Mouse (Mus musculus) heart, embryonic 13.5 days (tissue): ENCODE data around the gene Dtx3. TPM values are rescaled to one million over a fixed set of nuclear protein-coding genes. Genes with fewer than 3 reads are reported as not detected.
"Not testable (repeated sequence)": the region's sequence is repeated elsewhere in the genome, so short reads cannot be mapped to it uniquely, and the experiment has no call there.

ENCODE experiments used
- ATAC-seq: fragments of 200-750 bp; cut with Nextera tagmentation; 2 replicates; pipeline ENCODE4 v1.8.0; 2017; ENCODE audit warnings: moderate TSS enrichment; ENCODE audit not compliant: insufficient number of reproducible peaks, low FRiP score, low TSS enrichment; ENCODE audit errors: extremely low read depth
- H3K27ac ChIP-seq: fragments of 300-500 bp; sonication (generic); replicated peaks from 2 replicates; pipeline ENCODE4 v1.5.1; 2015; ENCODE audit warnings: moderate library complexity, mild to moderate bottlenecking, inconsistent platforms
- H3K27me3 ChIP-seq: fragments of 300-500 bp; sonication (generic); replicated peaks from 2 replicates; pipeline ENCODE4 v1.6.1; 2015; ENCODE audit warnings: mild to moderate bottlenecking, inconsistent platforms
- H3K36me3 ChIP-seq: fragments of 300-500 bp; sonication (generic); 2 replicates; pipeline ENCODE4 v1.6.1; 2015; ENCODE audit warnings: mild to moderate bottlenecking, inconsistent platforms
- H3K4me1 ChIP-seq: fragments of 300-500 bp; sonication (generic); 2 replicates; pipeline ENCODE4 v1.6.1; 2015; ENCODE audit warnings: inconsistent platforms
- H3K4me2 ChIP-seq: fragments of 300-500 bp; sonication (generic); 2 replicates; pipeline ENCODE4 v1.6.1; 2015; ENCODE audit warnings: inconsistent platforms, mild to moderate bottlenecking, moderate library complexity
- H3K4me3 ChIP-seq: fragments of 300-500 bp; sonication (generic); 2 replicates; pipeline ENCODE4 v1.5.1; 2015; ENCODE audit warnings: moderate library complexity, mild to moderate bottlenecking, inconsistent platforms
- H3K9ac ChIP-seq: fragments of 300-500 bp; sonication (generic); 2 replicates; pipeline ENCODE4 v1.6.1; 2015; ENCODE audit warnings: inconsistent platforms, mild to moderate bottlenecking, moderate library complexity
- H3K9me3 ChIP-seq: fragments of 300-500 bp; sonication (generic); 2 replicates; pipeline ENCODE4 v1.6.1; 2016; ENCODE audit warnings: inconsistent platforms
- WGBS: fragments of 180-500 bp; shearing (Covaris S2); methylation state at CpG from one replicate; pipeline ENCODE4 v1.1.7; 2015; ENCODE audit warnings: mixed read lengths; 5-methylcytosine and 5-hydroxymethylcytosine counted together
- polyA plus RNA-seq: library from polyadenylated mRNA; unstranded; fragments of >200 nt; fragmentation: Nextera tagmentation; extraction: Ambion mirVana; gene quantifications from 2 replicates; pipeline ENCODE4 v1.2.1, GENCODE M21; 2015

Gene Dtx3
- polyA plus RNA-seq, 1 experiment from 2014 or later, result 65.2 TPM

DNA sequence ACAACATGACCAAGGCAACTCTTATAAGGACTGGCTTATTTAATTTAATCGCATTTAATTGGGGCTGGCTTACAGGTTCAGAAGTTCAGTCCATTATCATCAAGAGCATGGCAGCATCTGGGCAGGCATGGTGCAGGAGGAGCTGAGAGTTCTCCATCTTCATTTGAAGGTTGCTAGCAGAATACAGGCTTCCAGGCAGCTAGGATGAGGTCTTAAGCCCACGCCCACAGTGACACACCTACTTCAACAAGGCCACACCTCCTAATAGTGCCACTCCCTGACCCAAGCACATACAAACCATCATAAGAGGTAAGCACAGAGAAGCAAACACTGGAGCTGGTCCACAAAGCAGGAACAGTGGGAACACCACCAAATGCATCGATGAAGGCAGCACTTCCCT is 44.3 kb downstream of the Dtx3 start:
- ATAC-seq, H3K36me3 ChIP-seq, H3K9me3 ChIP-seq, H3K4me2 ChIP-seq, H3K27me3 ChIP-seq, H3K9ac ChIP-seq, H3K27ac ChIP-seq, H3K4me1 ChIP-seq, H3K4me3 ChIP-seq: not testable (repeated sequence)
- WGBS, result 81% methylated on average over 3 of the region's 3 CpGs

DNA sequence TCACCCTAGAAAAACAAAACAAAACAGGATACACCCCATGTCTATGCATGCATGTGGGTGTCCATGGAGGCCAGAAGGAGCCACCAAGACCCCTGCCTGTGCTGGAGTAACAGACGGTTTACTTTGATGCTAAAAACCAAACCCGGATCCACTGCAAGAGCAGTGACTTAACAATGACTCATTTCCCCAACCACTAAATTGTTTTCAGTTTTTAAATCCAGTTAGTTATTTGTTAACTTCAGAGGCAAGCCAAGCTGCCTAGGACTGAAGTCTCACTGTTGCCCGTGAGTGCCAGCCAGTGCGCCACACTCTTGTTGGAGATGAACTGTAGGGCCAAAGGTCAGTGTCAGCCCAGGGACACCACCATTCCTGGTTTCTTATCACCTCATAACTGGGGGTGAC is 45.1 kb downstream of the Dtx3 start:
- H3K9me3 ChIP-seq, result 0 out of 2 replicates have a peak, but pooled peaks cover 5% of the 10 kb centered on the region
- H3K4me1 ChIP-seq, result no peaks in the 10 kb centered on the region
- H3K27ac ChIP-seq, result no peak overlapping the region
- no peak overlapping the region for H3K4me3 ChIP-seq
- no peak for ATAC-seq
- H3K36me3 ChIP-seq, result no peaks in the 10 kb centered on the region
- no peaks in the 10 kb centered on the region; the same call in 1 of the 2 replicates for H3K27me3 ChIP-seq
- WGBS, result 71% methylated on average over 4 of the region's 4 CpGs
- H3K4me2 ChIP-seq, result no peak overlapping the region
- H3K9ac ChIP-seq, result no peak overlapping the region

DNA sequence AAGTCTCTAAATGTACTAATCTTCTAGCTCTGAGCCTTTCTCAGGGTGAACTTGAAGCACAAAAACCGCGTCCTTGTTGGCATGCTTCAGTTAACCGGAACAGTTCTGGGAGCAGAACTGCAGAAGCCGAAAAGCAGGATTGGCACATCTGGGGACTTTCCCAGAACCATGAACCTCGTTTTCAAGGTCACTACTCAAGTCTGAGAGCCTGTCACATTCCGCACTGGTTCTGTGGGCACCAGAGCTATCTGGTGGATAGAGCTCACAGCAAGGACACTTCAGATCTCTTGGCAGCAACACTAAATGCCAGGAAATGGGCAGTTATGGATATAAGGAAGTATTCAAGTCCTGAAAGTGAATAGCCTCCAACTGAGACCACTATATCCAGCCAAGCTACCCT is 48.4 kb downstream of the Dtx3 start:
- Histone ChIP-seq H3K9me3 (0 out of 2 replicates have a peak, but pooled peaks cover 4% of the 10 kb centered on the region), H3K36me3 (no peaks in the 10 kb centered on the region), H3K27me3 (no peaks in the 10 kb centered on the region; the same call in 1 of the 2 replicates), H3K4me1 (no peaks in the 10 kb centered on the region), H3K4me2 (no peak overlapping the region), H3K27ac (no peak overlapping the region), H3K4me3 (no peak overlapping the region), H3K9ac (no peak overlapping the region)
- no peak for ATAC-seq
- WGBS, result 70% methylated on average over 6 of the region's 6 CpGs

DNA sequence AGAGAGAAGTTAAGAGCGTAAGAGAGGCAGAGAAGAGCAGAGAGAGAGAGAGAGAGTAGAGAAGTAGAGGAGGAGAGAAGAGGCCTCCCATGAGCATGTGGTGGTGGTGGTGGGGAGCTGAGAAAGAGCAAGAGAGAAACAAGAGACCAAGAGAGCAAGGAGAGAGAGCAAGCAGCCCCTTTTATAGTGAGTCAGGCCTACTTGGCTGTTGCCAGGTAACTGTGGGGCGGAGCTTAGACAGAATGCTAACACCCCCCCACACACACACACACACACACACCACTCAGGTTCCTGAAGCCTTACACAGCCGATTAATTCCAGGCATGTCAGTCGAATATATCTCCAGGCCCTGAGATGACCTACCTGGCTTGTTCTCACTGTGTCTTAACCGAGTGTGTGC is 50.2 kb downstream of the Dtx3 start:
- Histone ChIP-seq H3K27me3 (no peaks in the 10 kb centered on the region; the same call in 1 of the 2 replicates), H3K4me2 (no peak overlapping the region), H3K4me1 (no peaks in the 10 kb centered on the region), H3K36me3 (no peaks in the 10 kb centered on the region), H3K27ac (no peak overlapping the region), H3K9me3 (0 out of 2 replicates have a peak, but pooled peaks cover 4% of the 10 kb centered on the region), H3K9ac (no peak overlapping the region), H3K4me3 (no peak overlapping the region)
- ATAC-seq, result no peak
- WGBS, result 58% methylated on average over 5 of the region's 5 CpGs

DNA sequence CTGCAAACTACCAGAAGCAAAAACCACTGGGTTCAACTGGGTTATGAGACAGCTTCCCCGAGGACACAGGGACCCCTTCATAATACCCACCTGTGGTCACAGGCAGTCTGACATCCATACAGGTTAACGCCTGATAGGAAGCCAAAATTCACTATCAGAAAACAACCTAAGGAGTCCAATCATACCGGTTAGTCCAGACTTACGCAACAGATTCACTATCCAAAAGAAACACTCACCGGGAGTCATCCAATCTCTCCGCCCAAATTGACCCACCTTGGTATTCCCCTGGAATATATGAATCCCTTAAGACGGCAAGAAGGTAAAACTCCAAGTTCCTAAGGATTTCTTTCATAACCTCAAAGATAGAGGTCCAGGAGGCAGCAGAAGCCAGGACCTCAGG is 51.0 kb downstream of the Dtx3 start:
- no peaks in the 10 kb centered on the region for H3K27me3 ChIP-seq
- no peaks in the 10 kb centered on the region for H3K4me1 ChIP-seq
- no peak overlapping the region for H3K9ac ChIP-seq
- WGBS, result 84% methylated on average over 7 of the region's 7 CpGs
- H3K4me2 ChIP-seq, result no peak overlapping the region
- no peak overlapping the region for H3K4me3 ChIP-seq
- ATAC-seq, result no peak
- no peaks in the 10 kb centered on the region for H3K36me3 ChIP-seq
- H3K27ac ChIP-seq, result no peak overlapping the region
- H3K9me3 ChIP-seq, result 0 out of 2 replicates have a peak, but pooled peaks cover 4% of the 10 kb centered on the region

DNA sequence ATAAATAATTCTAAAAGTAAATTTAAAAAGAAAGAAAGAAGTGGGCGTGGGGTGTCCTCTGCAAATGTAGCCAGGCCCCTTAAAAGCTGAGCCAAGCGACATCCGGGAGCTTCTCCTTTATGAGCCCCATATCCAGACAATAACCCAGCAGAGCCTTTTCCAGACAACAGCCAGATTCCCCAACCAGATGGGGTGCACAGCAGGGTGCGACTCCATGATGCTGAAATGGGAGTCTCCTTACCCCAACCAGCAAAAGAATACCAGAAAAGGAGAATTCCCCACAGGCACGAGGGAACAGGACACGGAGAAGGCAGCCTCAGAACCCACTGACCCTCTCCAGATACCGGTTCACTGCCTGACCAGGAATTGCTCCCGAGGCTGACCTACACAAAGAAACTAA is 52.3 kb downstream of the Dtx3 start:
- H3K27ac ChIP-seq, result no peak overlapping the region
- no peak overlapping the region for H3K4me2 ChIP-seq
- H3K4me1 ChIP-seq, result no peaks in the 10 kb centered on the region
- no peaks in the 10 kb centered on the region for H3K27me3 ChIP-seq
- 0 out of 2 replicates have a peak, but pooled peaks cover 4% of the 10 kb centered on the region for H3K9me3 ChIP-seq
- ATAC-seq, result no peak
- WGBS, result 82% methylated on average over 8 of the region's 8 CpGs
- H3K4me3 ChIP-seq, result no peak overlapping the region
- H3K36me3 ChIP-seq, result no peaks in the 10 kb centered on the region
- no peak overlapping the region for H3K9ac ChIP-seq

DNA sequence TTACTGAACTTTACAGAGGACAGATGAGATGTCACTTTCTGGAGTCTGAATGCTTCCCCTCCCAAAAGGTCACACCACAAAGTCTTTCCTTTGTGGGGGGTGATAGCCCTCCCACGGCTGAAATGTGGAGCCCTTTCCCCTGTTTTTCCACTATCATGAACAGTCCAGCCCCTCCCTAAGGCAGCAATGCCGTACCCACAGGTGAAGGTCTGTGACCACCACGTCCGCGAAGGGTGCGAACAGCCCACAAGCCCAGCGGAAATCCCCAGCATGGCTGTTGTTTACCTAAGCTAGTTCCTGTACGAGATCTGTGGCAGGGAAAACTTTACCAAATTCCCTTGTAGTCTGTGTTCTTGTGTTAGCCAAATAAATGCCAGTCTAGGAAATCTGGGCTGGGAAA is 54.0 kb downstream of the Dtx3 start:
- no peaks in the 10 kb centered on the region for H3K4me1 ChIP-seq
- no peak overlapping the region for H3K4me2 ChIP-seq
- H3K4me3 ChIP-seq, result no peak overlapping the region
- H3K36me3 ChIP-seq, result no peaks in the 10 kb centered on the region
- ATAC-seq, result no peak
- 66% methylated on average over 8 of the region's 8 CpGs for WGBS
- 0 out of 2 replicates have a peak, but pooled peaks cover 4% of the 10 kb centered on the region for H3K9me3 ChIP-seq
- no peak overlapping the region for H3K27ac ChIP-seq
- no peak overlapping the region for H3K9ac ChIP-seq
- no peaks in the 10 kb centered on the region for H3K27me3 ChIP-seq

DNA sequence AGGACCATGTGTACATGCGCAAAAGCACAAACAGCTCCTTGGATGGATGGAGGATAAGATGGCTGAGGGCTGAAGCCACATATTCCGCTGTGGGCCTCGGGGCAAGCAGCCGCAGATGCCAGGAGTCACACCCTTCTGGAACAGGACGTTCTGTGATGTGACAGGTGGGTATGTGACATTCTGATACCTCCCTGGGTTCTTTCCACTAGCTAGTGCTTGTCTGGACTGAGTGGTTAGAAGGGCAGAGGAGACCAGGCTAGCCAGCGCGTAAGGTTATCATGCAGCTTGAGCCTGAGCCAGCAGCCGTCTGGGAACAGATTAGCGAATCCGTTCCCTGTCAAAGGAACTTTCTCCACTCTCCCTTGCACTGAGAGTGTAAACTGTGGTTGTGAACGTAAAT is 54.6 kb downstream of the Dtx3 start:
- no peaks in the 10 kb centered on the region for H3K27me3 ChIP-seq
- ATAC-seq, result no peak
- H3K4me1 ChIP-seq, result no peaks in the 10 kb centered on the region
- WGBS, result 62% methylated on average over 11 of the region's 11 CpGs
- H3K9me3 ChIP-seq, result 0 out of 2 replicates have a peak, but pooled peaks cover 4% of the 10 kb centered on the region
- H3K4me2 ChIP-seq, result no peak overlapping the region
- no peaks in the 10 kb centered on the region for H3K36me3 ChIP-seq
- H3K4me3 ChIP-seq, result no peak overlapping the region
- no peak overlapping the region for H3K27ac ChIP-seq
- H3K9ac ChIP-seq, result no peak overlapping the region

Other genes starting within 250 kb of the Dtx3 start
- 37.1 and 39.6 TPM in 2 replicates for gene Ctdsp2, start 217.0 kb downstream of the Dtx3 start, polyA plus RNA-seq
- 0.17 and 0.21 TPM in 2 replicates for gene Avil, start 195.0 kb downstream of the Dtx3 start, polyA plus RNA-seq
- gene Tsfm, start 164.9 kb downstream of the Dtx3 start, polyA plus RNA-seq, result 86.6 and 92.5 TPM in 2 replicates
- 36.3 and 41.7 TPM in 2 replicates for gene Mettl1, start 154.3 kb downstream of the Dtx3 start, polyA plus RNA-seq
- 0.33 and 0.34 TPM in 2 replicates for gene Eef1akmt3, start 154.2 kb downstream of the Dtx3 start, polyA plus RNA-seq
- 0.10 and 0.21 TPM in 2 replicates for gene Cyp27b1, start 147.5 kb downstream of the Dtx3 start, polyA plus RNA-seq
- gene March9, start 135.5 kb downstream of the Dtx3 start, polyA plus RNA-seq, result 0.12 and 0.18 TPM in 2 replicates
- 1,002 and 1,117 TPM in 2 replicates for gene Cdk4, start 132.2 kb downstream of the Dtx3 start, polyA plus RNA-seq
- gene Tspan31, start 125.5 kb downstream of the Dtx3 start, polyA plus RNA-seq, result 110 and 114 TPM in 2 replicates
- gene Agap2, start 120.4 kb downstream of the Dtx3 start, polyA plus RNA-seq, result not detected in 2 replicates
- gene Os9, start 74.6 kb downstream of the Dtx3 start, polyA plus RNA-seq, result 48.0 and 49.5 TPM in 2 replicates
- 1.2 and 1.7 TPM in 2 replicates for gene B4galnt1, start 30.5 kb downstream of the Dtx3 start, polyA plus RNA-seq
- gene Slc26a10, start 15.1 kb downstream of the Dtx3 start, polyA plus RNA-seq, result 18.0 and 21.5 TPM in 2 replicates
- gene Arhgef25, start 5.6 kb downstream of the Dtx3 start, polyA plus RNA-seq, result 21.4 and 21.6 TPM in 2 replicates
- 23.2 and 23.8 TPM in 2 replicates for gene Pip4k2c, start 15.9 kb upstream of the Dtx3 start, polyA plus RNA-seq
- 0.32 and 0.63 TPM in 2 replicates for gene Kif5a, start 67.6 kb upstream of the Dtx3 start, polyA plus RNA-seq
- gene Dctn2, start 70.6 kb upstream of the Dtx3 start, polyA plus RNA-seq, result 133 and 136 TPM in 2 replicates
- 12.6 and 12.7 TPM in 2 replicates for gene Mbd6, start 93.3 kb upstream of the Dtx3 start, polyA plus RNA-seq
- gene Mars, start 116.1 kb upstream of the Dtx3 start, polyA plus RNA-seq, result 84.0 and 86.4 TPM in 2 replicates
- 1.7 and 1.9 TPM in 2 replicates for gene Arhgap9, start 126.2 kb upstream of the Dtx3 start, polyA plus RNA-seq
- 0.93 and 1.4 TPM in 2 replicates for gene Gli1, start 146.2 kb upstream of the Dtx3 start, polyA plus RNA-seq
- 0.06 TPM in 1 of 2 replicates, not detected in the other for gene Inhbe, start 158.7 kb upstream of the Dtx3 start, polyA plus RNA-seq
- not detected in 2 replicates for gene Inhbc, start 174.7 kb upstream of the Dtx3 start, polyA plus RNA-seq
- gene R3hdm2, start 184.6 kb upstream of the Dtx3 start, polyA plus RNA-seq, result 29.1 and 30.4 TPM in 2 replicates